Mouse (Mus musculus) embryonic fibroblast, embryonic 13.5 days (primary cell): Measurements from ENCODE around the gene Fcgr1. TPM values are rescaled to one million over a fixed set of nuclear protein-coding genes. Genes with fewer than 3 reads are reported as not detected.
"Not testable (repeated sequence)": the region's sequence is repeated elsewhere in the genome, so short reads cannot be mapped to it uniquely, and the experiment has no call there.

ENCODE experiments used
- H3K27ac ChIP-seq: 2 replicates; pipeline ENCODE4 v1.5.1; 2012; ENCODE audit warnings: low read length, control low read depth, inconsistent platforms; ENCODE audit not compliant: insufficient read depth
- H3K4me1 ChIP-seq: 2 replicates; pipeline ENCODE4 v1.6.1; 2011; ENCODE audit warnings: low read length; ENCODE audit not compliant: control insufficient read depth, insufficient read depth
- H3K4me3 ChIP-seq: 2 replicates; pipeline ENCODE4 v1.5.1; 2011; ENCODE audit warnings: mild to moderate bottlenecking, control low read depth, low read length; ENCODE audit not compliant: insufficient read depth
- CTCF ChIP-seq: IDR thresholded peaks from 2 replicates; pipeline ENCODE4 v1.5.1; 2011; ENCODE audit warnings: mild to moderate bottlenecking, control low read depth, low read length, moderate library complexity, borderline replicate concordance; ENCODE audit not compliant: insufficient read depth
- POLR2A ChIP-seq: IDR thresholded peaks from 2 replicates; pipeline ENCODE4 v1.6.1; 2011; ENCODE audit warnings: low read depth, mild to moderate bottlenecking, control low read depth, low read length, moderate library complexity
- polyA plus RNA-seq: library from polyadenylated mRNA; stranded (reverse); fragments of >200 nt; gene quantifications from 2 replicates; pipeline ENCODE4 v1.2.4, GENCODE M21; 2011; ENCODE audit warnings: low read depth; ENCODE audit not compliant: missing spikeins, insufficient read length

The Fcgr1 gene
- polyA plus RNA-seq, 1 experiment, result 0.61 TPM

- Histone ChIP-seq H3K4me3 (peak overlapping the region; percentile 52), H3K4me1 (no peaks in the 10 kb centered on the region), H3K27ac (peak overlapping the region; percentile 34)
- TF ChIP-seq CTCF (peak; percentile 89), POLR2A (peak; percentile 87)
These were observed 15.8 kb downstream of the Fcgr1 start for GRCm38 (mm10) chr3:96277800-96278624.

GRCm38 (mm10) chr3:96277428-96277799 is 16.4 kb downstream of the Fcgr1 start:
- no peak overlapping the region; the same call in 1 of the 2 replicates for H3K27ac ChIP-seq
- H3K4me1 ChIP-seq, result no peaks in the 10 kb centered on the region
- no peak for TF ChIP-seq CTCF
- TF ChIP-seq POLR2A, result no peak
- H3K4me3 ChIP-seq, result peak overlapping the region; percentile 52

GRCm38 (mm10) chr3:96273591-96274465 is 19.9 kb downstream of the Fcgr1 start:
- Histone ChIP-seq H3K4me1 (no peaks in the 10 kb centered on the region), H3K4me3 (no peak overlapping the region), H3K27ac (no peak overlapping the region)
- TF ChIP-seq CTCF (no peak), POLR2A (no peak)

GRCm38 (mm10) chr3:96269511-96270474 is 24.0 kb downstream of the Fcgr1 start, which contains the start of gene Hist2h2bb:
TSS of gene Hist2h2bb (plus strand) at chr3:96269752.
- Histone ChIP-seq H3K4me3 (peak within 1 kb of the TSS; percentile 53), H3K4me1 (0 out of 2 replicates have a peak, but pooled peaks cover 2% of the 10 kb centered on the region), H3K27ac (peak within 1 kb of the TSS; percentile 97)
- TF ChIP-seq CTCF, result no peak
- peak; percentile 97 for TF ChIP-seq POLR2A

GRCm38 (mm10) chr3:96268776-96269378 is 24.9 kb downstream of the Fcgr1 start:
- Histone ChIP-seq H3K4me3 (peak overlapping the region; percentile 53), H3K27ac (peak overlapping the region; percentile 97)
- TF ChIP-seq POLR2A, result peak; percentile 44
- H3K4me1 ChIP-seq, result not testable (repeated sequence)

- peak within 1 kb of the TSS; percentile 97 for H3K27ac ChIP-seq
- TF ChIP-seq POLR2A, result peak; percentile 95
- TF ChIP-seq CTCF, result no peak
- H3K4me3 ChIP-seq, result peak within 1 kb of the TSS; percentile 53
- H3K4me1 ChIP-seq, result peaks cover 5% of the 10 kb centered on the region; the same call in 1 of the 2 replicates
These were observed 25.6 kb downstream of the Fcgr1 start, which contains the start of gene Hist2h3b for GRCm38 (mm10) chr3:96268051-96268775. TSS of gene Hist2h3b (plus strand) at chr3:96268654.

GRCm38 (mm10) chr3:96267541-96267940 is 26.2 kb downstream of the Fcgr1 start:
- Histone ChIP-seq H3K4me3 (no peak overlapping the region), H3K4me1 (peaks cover 5% of the 10 kb centered on the region; the same call in 1 of the 2 replicates), H3K27ac (peak overlapping the region; percentile 97)
- TF ChIP-seq POLR2A (no peak), CTCF (no peak)

GRCm38 (mm10) chr3:96266132-96266710 is 27.5 kb downstream of the Fcgr1 start:
- H3K4me3 ChIP-seq, result no peak overlapping the region
- H3K4me1 ChIP-seq, result peaks cover 9% of the 10 kb centered on the region; the same call in 1 of the 2 replicates
- no peak overlapping the region for H3K27ac ChIP-seq
- TF ChIP-seq POLR2A (no peak), CTCF (no peak)
